Mouse (Mus musculus): ENCODE data around the gene Sept4. TPM values are rescaled to one million over a fixed set of nuclear protein-coding genes. Genes with fewer than 3 reads are reported as not detected.

Sept4 gene
- total RNA-seq, 1 experiment: 6.1 TPM

DNA sequence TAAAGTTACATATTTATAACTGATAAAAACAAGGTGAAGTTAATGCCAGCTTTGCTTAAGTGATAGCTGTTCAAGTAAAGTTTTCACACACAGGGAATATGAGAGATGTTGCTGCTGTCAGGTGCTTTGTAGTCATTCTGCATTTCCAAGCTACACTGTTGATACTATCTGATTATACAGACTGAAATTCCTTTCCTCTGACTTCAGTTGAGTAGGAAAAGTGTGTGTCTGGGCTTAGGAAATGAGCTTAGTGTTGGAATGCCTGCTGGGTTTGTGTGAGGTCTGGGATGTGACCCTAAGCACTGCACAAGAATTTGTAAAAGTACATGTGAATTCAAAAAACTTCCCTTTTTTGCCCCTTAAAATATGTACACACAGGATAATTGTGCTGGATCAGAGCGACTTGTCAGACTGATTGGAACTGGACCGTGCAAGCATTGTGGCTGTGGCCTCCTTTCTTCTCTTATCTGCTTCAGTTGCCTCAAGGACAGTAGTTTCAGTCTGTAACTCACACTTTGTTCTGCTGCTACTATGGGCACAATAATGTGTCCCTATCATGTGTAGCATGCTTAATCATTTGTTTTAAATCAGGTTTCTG lies 13.5 kb upstream of the Sept4 start:
- no peak for DNase-seq (ENCODE audit: low read depth, low spot score)
- Histone ChIP-seq H3K4me1 (ENCODE audit: control insufficient read depth in 2 of 2, insufficient read depth in 2 of 2, low read length in 2 of 2, poor library complexity in 1 of 2) (no peaks in the 10 kb centered on the region), H3K9ac (ENCODE audit: insufficient read depth, low read depth, low read length, poor library complexity, severe bottlenecking) (no peak overlapping the region), H3K36me3 (ENCODE audit: control insufficient read depth, insufficient read depth, low read length, poor library complexity, severe bottlenecking) (no peaks in the 10 kb centered on the region), H3K4me3 (ENCODE audit: insufficient read depth in 1 of 2, low read depth in 1 of 2, low read length in 2 of 2, poor library complexity in 1 of 2, severe bottlenecking in 1 of 2) (no peak overlapping the region), H3K27ac (ENCODE audit: insufficient read depth, low read depth, low read length, poor library complexity, severe bottlenecking) (no peak overlapping the region), H3K9me3 (ENCODE audit: control insufficient read depth, insufficient read depth, low read depth, low read length) (no peaks in the 10 kb centered on the region)
- in situ Hi-C loops (cut with MboI; ENCODE audit: low sequenced_read_pairs in 2 of 2, unreplicated experiment in 2 of 2): no loop called here
- TF ChIP-seq CHD2 (IDR thresholded peaks at IDR 0.05; ENCODE audit: low read depth, low read length) (no peak), MAFK (IDR thresholded peaks at IDR 0.05; ENCODE audit: insufficient read depth, low read depth, low read length) (no peak), HCFC1 (IDR thresholded peaks at IDR 0.05; ENCODE audit: borderline replicate concordance, insufficient read depth, low read length) (no peak), ZNF384 (IDR thresholded peaks at IDR 0.05; ENCODE audit: low read depth, low read length) (no peak), ZC3H11A (IDR thresholded peaks at IDR 0.05; ENCODE audit: borderline replicate concordance, low read depth, low read length) (no peak)

DNA sequence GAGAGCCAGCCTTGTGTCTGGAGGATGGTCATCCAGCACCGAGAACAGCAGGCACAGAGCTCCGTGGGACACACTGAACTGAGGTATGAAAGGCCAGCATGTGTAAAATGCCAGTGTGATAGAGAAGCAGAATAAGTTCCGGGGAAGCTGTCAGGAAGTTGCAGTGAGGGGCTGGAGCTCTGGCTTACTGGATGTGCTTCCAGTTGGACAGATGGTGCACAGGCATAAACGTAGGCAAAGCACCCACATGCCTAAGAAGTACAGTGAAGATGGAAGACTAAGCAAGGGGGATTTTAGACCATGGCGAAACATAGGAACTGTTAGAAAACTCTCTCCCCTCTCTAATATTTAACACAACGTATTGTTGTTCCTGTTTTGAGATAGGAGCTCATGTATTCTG lies 7.5 kb upstream of the Sept4 start:
- H3K36me3 ChIP-seq (ENCODE audit: control insufficient read depth, insufficient read depth, low read length, poor library complexity, severe bottlenecking): no peaks in the 10 kb centered on the region
- no peak overlapping the region for H3K4me3 ChIP-seq (ENCODE audit: insufficient read depth in 1 of 2, low read depth in 1 of 2, low read length in 2 of 2, poor library complexity in 1 of 2, severe bottlenecking in 1 of 2)
- no peak for TF ChIP-seq CHD2 (IDR thresholded peaks at IDR 0.05; ENCODE audit: low read depth, low read length)
- no peak for TF ChIP-seq MAFK (IDR thresholded peaks at IDR 0.05; ENCODE audit: insufficient read depth, low read depth, low read length)
- no peak for TF ChIP-seq HCFC1 (IDR thresholded peaks at IDR 0.05; ENCODE audit: borderline replicate concordance, insufficient read depth, low read length)
- TF ChIP-seq ZC3H11A (IDR thresholded peaks at IDR 0.05; ENCODE audit: borderline replicate concordance, low read depth, low read length): no peak
- no peak for TF ChIP-seq ZNF384 (IDR thresholded peaks at IDR 0.05; ENCODE audit: low read depth, low read length)
- no peak overlapping the region for H3K9ac ChIP-seq (ENCODE audit: insufficient read depth, low read depth, low read length, poor library complexity, severe bottlenecking)
- no peaks in the 10 kb centered on the region for H3K9me3 ChIP-seq (ENCODE audit: control insufficient read depth, insufficient read depth, low read depth, low read length)
- H3K4me1 ChIP-seq (ENCODE audit: control insufficient read depth in 2 of 2, insufficient read depth in 2 of 2, low read length in 2 of 2, poor library complexity in 1 of 2): no peaks in the 10 kb centered on the region
- no peak overlapping the region for H3K27ac ChIP-seq (ENCODE audit: insufficient read depth, low read depth, low read length, poor library complexity, severe bottlenecking)
- in situ Hi-C loops (cut with MboI; ENCODE audit: low sequenced_read_pairs in 2 of 2, unreplicated experiment in 2 of 2): no loop called here
- DNase-seq (ENCODE audit: low read depth, low spot score): no peak

- in situ Hi-C loops (cut with MboI; ENCODE audit: low sequenced_read_pairs in 2 of 2, unreplicated experiment in 2 of 2): no loop called here
- TF ChIP-seq ZC3H11A (IDR thresholded peaks at IDR 0.05; ENCODE audit: borderline replicate concordance, low read depth, low read length) (no peak), CHD2 (IDR thresholded peaks at IDR 0.05; ENCODE audit: low read depth, low read length) (no peak), ZNF384 (IDR thresholded peaks at IDR 0.05; ENCODE audit: low read depth, low read length) (no peak), MAFK (IDR thresholded peaks at IDR 0.05; ENCODE audit: insufficient read depth, low read depth, low read length) (no peak), HCFC1 (IDR thresholded peaks at IDR 0.05; ENCODE audit: borderline replicate concordance, insufficient read depth, low read length) (no peak)
- Histone ChIP-seq H3K27ac (ENCODE audit: insufficient read depth, low read depth, low read length, poor library complexity, severe bottlenecking) (no peak within 1 kb of the TSS), H3K36me3 (ENCODE audit: control insufficient read depth, insufficient read depth, low read length, poor library complexity, severe bottlenecking) (no peaks in the 10 kb centered on the region), H3K9ac (ENCODE audit: insufficient read depth, low read depth, low read length, poor library complexity, severe bottlenecking) (no peak within 1 kb of the TSS), H3K4me1 (ENCODE audit: control insufficient read depth in 2 of 2, insufficient read depth in 2 of 2, low read length in 2 of 2, poor library complexity in 1 of 2) (no peaks in the 10 kb centered on the region), H3K4me3 (ENCODE audit: insufficient read depth in 1 of 2, low read depth in 1 of 2, low read length in 2 of 2, poor library complexity in 1 of 2, severe bottlenecking in 1 of 2) (no peak within 1 kb of the TSS), H3K9me3 (ENCODE audit: control insufficient read depth, insufficient read depth, low read depth, low read length) (no peaks in the 10 kb centered on the region)
- no peak for DNase-seq (ENCODE audit: low read depth, low spot score)
Measured at GRCm38 (mm10) chr11:87566501-87566900, 2.2 kb upstream of the Sept4 start, which contains the start of gene Gm11492. Gm11492 (plus strand) TSS chr11:87566653.

GRCm38 (mm10) chr11:87570743-87571142 lies 2.0 kb downstream of the Sept4 start:
- no peak overlapping the region for H3K9ac ChIP-seq (ENCODE audit: insufficient read depth, low read depth, low read length, poor library complexity, severe bottlenecking)
- peaks cover 5 to 8% of the 10 kb centered on the region in 2 experiments; a peak in 3 of 4 replicates for H3K4me1 ChIP-seq (ENCODE audit: control insufficient read depth in 2 of 2, insufficient read depth in 2 of 2, low read length in 2 of 2, poor library complexity in 1 of 2)
- H3K27ac ChIP-seq (ENCODE audit: insufficient read depth, low read depth, low read length, poor library complexity, severe bottlenecking): no peak overlapping the region
- H3K36me3 ChIP-seq (ENCODE audit: control insufficient read depth, insufficient read depth, low read length, poor library complexity, severe bottlenecking): no peaks in the 10 kb centered on the region
- in situ Hi-C loops (cut with MboI; ENCODE audit: low sequenced_read_pairs in 2 of 2, unreplicated experiment in 2 of 2): no loop called here
- no peak overlapping the region for H3K4me3 ChIP-seq (ENCODE audit: insufficient read depth in 1 of 2, low read depth in 1 of 2, low read length in 2 of 2, poor library complexity in 1 of 2, severe bottlenecking in 1 of 2)
- no peak for DNase-seq (ENCODE audit: low read depth, low spot score)
- H3K9me3 ChIP-seq (ENCODE audit: control insufficient read depth, insufficient read depth, low read depth, low read length): no peaks in the 10 kb centered on the region
- TF ChIP-seq ZNF384 (IDR thresholded peaks at IDR 0.05; ENCODE audit: low read depth, low read length) (no peak), MAFK (IDR thresholded peaks at IDR 0.05; ENCODE audit: insufficient read depth, low read depth, low read length) (no peak), ZC3H11A (IDR thresholded peaks at IDR 0.05; ENCODE audit: borderline replicate concordance, low read depth, low read length) (no peak), CHD2 (IDR thresholded peaks at IDR 0.05; ENCODE audit: low read depth, low read length) (no peak), HCFC1 (IDR thresholded peaks at IDR 0.05; ENCODE audit: borderline replicate concordance, insufficient read depth, low read length) (no peak)
